14 mouse cellular contexts compared by ENCODE assay signal in the genomic region with DNA sequence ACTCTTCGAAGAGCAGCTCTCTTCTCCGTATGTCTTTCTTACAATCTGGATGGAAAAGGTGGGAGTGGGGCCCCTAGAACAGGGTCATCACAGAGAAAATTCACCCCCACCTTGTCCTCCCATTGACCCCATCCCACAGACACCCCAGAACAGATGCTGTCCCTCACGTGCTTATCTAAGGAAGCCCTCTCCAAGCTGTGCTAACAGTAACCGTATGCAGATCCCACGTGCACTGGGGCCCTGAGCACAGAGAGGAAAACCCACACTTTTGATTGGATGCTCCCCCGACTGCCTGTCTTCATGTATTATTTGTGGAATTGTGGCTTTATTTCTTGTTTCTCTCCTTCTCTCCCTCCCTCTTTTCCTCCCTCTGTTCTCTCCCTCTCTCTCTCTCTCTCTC.
"Had no signal": no experiment of that assay in that cellular context is flagged by ENCODE, and none has a peak within 500 bp of the region (broad histone marks: within the 10 kb centered on the region; RNA-seq: fewer than 3 reads in every experiment).

No protein-coding gene starts in this region.

- H3K4me2 ChIP-seq: kidney, embryonic 15.5 days; liver, embryonic 13.5 days; neural tube, embryonic 15.5 days had no signal

- H3K4me1 ChIP-seq: liver, embryonic 13.5 days had no signal

- H3K27ac ChIP-seq: kidney, embryonic 15.5 days; liver, embryonic 13.5 days; midbrain, embryonic 10.5 days; neural tube, embryonic 15.5 days had no signal

- ATAC-seq: liver, postnatal 0 days; lung, postnatal 0 days had no signal

- H3K36me3 ChIP-seq: kidney, embryonic 15.5 days; liver, embryonic 13.5 days; midbrain, embryonic 10.5 days; neural tube, embryonic 15.5 days had no signal

- H3K9me3 ChIP-seq: kidney, embryonic 15.5 days; midbrain, embryonic 10.5 days; neural tube, embryonic 15.5 days had no signal

- DNase-seq: kidney, postnatal 14 days; left cerebral cortex, postnatal 4 days; liver; liver, embryonic 13.5 days; liver, postnatal 0 days; lung, postnatal 36 days; midbrain, embryonic 14.5 days; spleen, adult 18-20 months; thymus, postnatal 36 days had no signal

- H3K9ac ChIP-seq: kidney, embryonic 15.5 days; liver, embryonic 13.5 days; liver, postnatal 0 days; neural tube, embryonic 15.5 days had no signal

- H3K27me3 ChIP-seq: kidney, embryonic 15.5 days; liver, embryonic 13.5 days; neural tube, embryonic 15.5 days had no signal

- H3K4me3 ChIP-seq: kidney, embryonic 15.5 days; liver, embryonic 13.5 days; midbrain, embryonic 10.5 days; myocyte; neural tube, embryonic 15.5 days had no signal
